Mouse (Mus musculus) midbrain, postnatal 0 days (tissue): Measurements from ENCODE around the gene Macf1. TPM values are rescaled to one million over a fixed set of nuclear protein-coding genes. Genes with fewer than 3 reads are reported as not detected.
A peak's percentile ranks its signal among the peaks of the same experiment; 100 is the strongest.

Experiments
- ATAC-seq: fragments of 200-750 bp; cut with Nextera tagmentation; 2 replicates; pipeline ENCODE4 v1.8.0; 2017; ENCODE audit warnings: moderate number of reproducible peaks, mild to moderate bottlenecking, moderate TSS enrichment, moderate library complexity; ENCODE audit not compliant: low FRiP score
- DNase-seq: peaks from one replicate; pipeline ENCODE4 v3.0.0-alpha.2; 2015; ENCODE audit warnings: low spot score
- H3K27ac ChIP-seq: fragments of 300-500 bp; sonication (generic); 2 replicates; pipeline ENCODE4 v1.5.1; 2014; ENCODE audit warnings: low read depth, mild to moderate bottlenecking, low read length, mixed read lengths
- H3K27me3 ChIP-seq: fragments of 300-500 bp; sonication (generic); 2 replicates; pipeline ENCODE4 v1.6.1; 2014; ENCODE audit warnings: low read length, control low read depth, mixed read lengths; ENCODE audit not compliant: insufficient read depth
- H3K36me3 ChIP-seq: fragments of 300-500 bp; sonication (generic); 2 replicates; pipeline ENCODE4 v1.6.1; 2014; ENCODE audit warnings: low read length, control low read depth, mixed read lengths; ENCODE audit not compliant: insufficient read depth
- H3K4me1 ChIP-seq: fragments of 300-500 bp; sonication (generic); 2 replicates; pipeline ENCODE4 v1.6.1; 2014; ENCODE audit warnings: mild to moderate bottlenecking, control low read depth, antibody characterized with exemption, low read length, mixed read lengths; ENCODE audit not compliant: insufficient read depth
- H3K4me2 ChIP-seq: fragments of 300-500 bp; sonication (generic); 2 replicates; pipeline ENCODE4 v1.6.1; 2014; ENCODE audit warnings: low read depth, mild to moderate bottlenecking, low read length, mixed read lengths; ENCODE audit not compliant: poor library complexity, severe bottlenecking
- H3K4me3 ChIP-seq: fragments of 300-500 bp; sonication (generic); 2 replicates; pipeline ENCODE4 v1.5.1; 2014; ENCODE audit warnings: low read depth, mild to moderate bottlenecking, low read length, moderate library complexity
- H3K9ac ChIP-seq: fragments of 300-500 bp; sonication (generic); replicated peaks from 2 replicates; pipeline ENCODE4 v1.6.1; 2014; ENCODE audit warnings: mild to moderate bottlenecking, low read length, moderate library complexity, mixed read lengths; ENCODE audit not compliant: poor library complexity, severe bottlenecking
- H3K9me3 ChIP-seq: fragments of 300-500 bp; sonication (generic); 2 replicates; pipeline ENCODE4 v1.6.1; 2016; ENCODE audit warnings: low read length, control low read depth
- CTCF ChIP-seq: IDR thresholded peaks from 2 replicates; pipeline ENCODE4 v1.5.1; 2016; ENCODE audit warnings: antibody characterized with exemption, mild to moderate bottlenecking
- WGBS: fragments of 180-500 bp; shearing (Covaris S2); extraction: QIAGEN DNeasy Blood & Tissue Kit; methylation state at CpG from one replicate; pipeline ENCODE4 v1.1.7; 2014; 5-methylcytosine and 5-hydroxymethylcytosine counted together
- microRNA-seq: library from miRNA; unstranded; fragments of <30 nt; microRNA quantifications from one replicate; pipeline ENCODE4, GENCODE M21; 2016; ENCODE audit warnings: borderline number of aligned reads
- polyA plus RNA-seq: library from polyadenylated mRNA; unstranded; fragments of >200 nt; fragmentation: Nextera tagmentation; extraction: Ambion mirVana; gene quantifications from 2 replicates; pipeline ENCODE4 v1.2.1, GENCODE M21; 2015
- total RNA-seq: library from RNA; depleted of rRNA; stranded (reverse); fragments of >200 nt; gene quantifications from 2 replicates; pipeline ENCODE4 v1.2.3, GENCODE M21; 2014; rRNA removed

Macf1 gene
- total and polyA plus RNA-seq, 2 experiments from 2014 or later, result 73.3 to 338 TPM

DNA sequence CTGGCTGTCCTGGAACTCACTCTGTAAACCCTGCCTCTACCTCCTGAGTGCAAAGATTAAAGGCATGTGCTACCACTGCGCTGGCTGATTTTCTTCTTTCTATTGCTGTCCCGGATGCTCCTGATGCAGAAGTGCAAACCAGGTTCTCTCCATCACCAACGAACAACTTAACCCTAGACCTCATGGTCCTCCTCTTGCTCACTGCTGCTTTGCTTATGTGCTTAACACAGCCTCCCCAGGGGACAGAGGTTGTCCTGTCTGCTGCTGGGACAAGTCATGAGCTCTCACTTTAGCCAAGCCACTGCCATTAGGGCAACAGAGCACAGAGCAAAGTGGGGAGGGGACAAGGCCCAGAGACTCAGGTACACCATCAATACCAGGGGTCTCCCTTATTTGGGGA is 369.7 kb downstream of the Macf1 start:
- WGBS, result 89% methylated on average over 3 of the region's 3 CpGs
- ATAC-seq, result no peak
- Histone ChIP-seq H3K9ac (no peak overlapping the region), H3K4me1 (no peaks in the 10 kb centered on the region), H3K27ac (no peak overlapping the region), H3K9me3 (no peaks in the 10 kb centered on the region), H3K4me2 (no peak overlapping the region), H3K27me3 (no peaks in the 10 kb centered on the region), H3K36me3 (no peaks in the 10 kb centered on the region), H3K4me3 (no peak overlapping the region)
- DNase-seq, result no peak
- no peak for TF ChIP-seq CTCF

DNA sequence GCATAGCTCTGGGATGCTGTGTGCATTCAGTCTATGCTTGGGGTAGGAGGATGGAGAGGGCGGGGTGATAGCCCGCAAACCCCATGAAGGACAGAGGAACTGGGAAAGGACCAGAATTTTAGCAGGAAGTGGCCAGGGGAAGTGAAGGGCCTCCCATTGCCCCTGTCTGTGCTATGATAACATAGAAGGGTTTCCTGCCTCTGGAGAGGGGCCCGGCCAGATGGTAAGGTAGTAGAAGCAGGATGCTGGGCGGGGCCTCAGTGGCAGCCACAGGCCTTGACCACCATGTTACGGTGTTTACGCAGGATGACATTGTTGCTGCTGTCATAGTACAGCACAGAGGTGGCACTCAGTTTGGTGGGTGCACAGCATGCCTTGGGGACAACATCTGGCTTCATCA is 371.1 kb downstream of the Macf1 start:
- Histone ChIP-seq H3K4me1 (no peaks in the 10 kb centered on the region), H3K9me3 (no peaks in the 10 kb centered on the region), H3K27ac (no peak overlapping the region), H3K27me3 (no peaks in the 10 kb centered on the region), H3K9ac (no peak overlapping the region), H3K36me3 (no peaks in the 10 kb centered on the region), H3K4me2 (no peak overlapping the region), H3K4me3 (no peak overlapping the region)
- no peak for ATAC-seq
- WGBS, result 95% methylated on average over 6 of the region's 6 CpGs
- DNase-seq, result no peak
- TF ChIP-seq CTCF, result no peak

DNA sequence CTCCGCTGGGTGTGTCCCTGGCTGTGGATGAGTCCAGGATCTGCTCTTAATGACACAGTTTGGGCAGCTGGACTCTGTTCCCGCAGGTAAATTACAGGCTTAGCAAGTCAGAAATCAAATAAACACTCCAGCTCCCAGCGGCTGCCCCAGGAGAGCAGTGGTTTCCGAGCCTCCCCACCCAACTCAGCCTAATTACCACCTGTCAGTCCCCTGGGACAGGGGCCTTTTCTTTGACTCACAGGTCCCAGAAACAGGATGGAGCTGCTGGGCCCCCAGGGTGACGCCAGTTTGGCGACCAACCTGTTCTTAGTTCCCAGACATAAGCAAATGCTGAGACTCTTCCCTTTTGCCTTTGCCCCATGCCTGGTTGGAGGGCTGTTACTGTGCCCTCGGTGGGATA is 372.3 kb downstream of the Macf1 start:
- DNase-seq, result no peak
- no peaks in the 10 kb centered on the region for H3K4me1 ChIP-seq
- H3K9me3 ChIP-seq, result no peaks in the 10 kb centered on the region
- 94% methylated on average over 7 of the region's 7 CpGs for WGBS
- ATAC-seq, result no peak
- H3K27me3 ChIP-seq, result no peaks in the 10 kb centered on the region
- no peak overlapping the region for H3K9ac ChIP-seq
- TF ChIP-seq CTCF, result no peak
- no peak overlapping the region for H3K4me2 ChIP-seq
- H3K36me3 ChIP-seq, result 0 out of 2 replicates have a peak, but pooled peaks cover under 1% of the 10 kb centered on the region
- H3K27ac ChIP-seq, result no peak overlapping the region
- H3K4me3 ChIP-seq, result no peak overlapping the region

DNA sequence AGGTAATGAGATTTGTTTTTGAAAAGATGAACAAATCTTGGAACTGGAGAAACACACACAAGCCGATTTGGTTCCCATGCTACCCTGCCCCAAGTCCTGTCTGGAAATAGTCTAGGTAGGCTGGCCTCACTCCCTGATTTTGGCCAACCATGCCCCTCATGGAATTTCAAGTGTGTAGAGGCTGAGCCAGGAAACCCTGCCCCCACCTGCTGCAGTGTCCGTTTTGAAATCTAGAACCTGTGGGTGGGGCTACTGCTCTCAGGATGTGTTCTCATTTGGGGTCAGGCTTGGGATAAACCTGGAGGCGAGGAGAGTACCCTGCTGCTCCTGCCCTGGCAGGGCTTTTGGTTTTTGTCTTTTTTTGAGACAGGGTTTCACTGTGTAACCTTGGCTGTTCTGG is 375.9 kb downstream of the Macf1 start:
- TF ChIP-seq CTCF, result no peak
- WGBS, result 58% methylated on average over 3 of the region's 3 CpGs
- Histone ChIP-seq H3K27me3 (no peaks in the 10 kb centered on the region), H3K4me1 (no peaks in the 10 kb centered on the region), H3K36me3 (peaks cover 4% of the 10 kb centered on the region), H3K9me3 (no peaks in the 10 kb centered on the region), H3K9ac (no peak overlapping the region), H3K4me3 (no peak overlapping the region), H3K4me2 (no peak overlapping the region), H3K27ac (no peak overlapping the region)
- ATAC-seq, result no peak
- DNase-seq, result no peak

DNA sequence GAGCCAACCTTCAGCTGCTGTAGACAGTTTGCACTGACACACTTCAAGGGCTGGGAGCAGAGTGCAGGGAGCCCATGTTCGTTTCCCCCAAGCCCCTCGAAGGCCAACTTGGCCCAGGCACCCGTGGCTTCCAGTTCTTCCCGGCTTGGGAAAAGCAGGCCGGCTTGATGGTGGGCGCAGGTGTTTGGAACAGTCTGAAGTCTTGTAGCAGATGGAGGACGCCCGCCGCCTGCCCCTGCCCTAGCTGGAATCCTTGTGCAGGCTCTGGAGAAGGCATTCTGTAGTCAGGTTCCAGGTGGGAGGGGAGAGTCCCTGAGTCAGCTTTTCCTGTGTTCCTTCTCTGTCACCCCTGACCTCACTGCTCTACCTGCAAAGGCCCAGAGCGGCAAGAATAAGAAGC is 377.2 kb downstream of the Macf1 start:
- no peaks in the 10 kb centered on the region for H3K27me3 ChIP-seq
- ATAC-seq, result no peak
- TF ChIP-seq CTCF, result no peak
- no peak overlapping the region for H3K4me3 ChIP-seq
- 88% methylated on average over 10 of the region's 10 CpGs for WGBS
- H3K27ac ChIP-seq, result no peak overlapping the region
- H3K9ac ChIP-seq, result no peak overlapping the region
- H3K36me3 ChIP-seq, result peaks cover 14% of the 10 kb centered on the region
- no peak overlapping the region for H3K4me2 ChIP-seq
- no peaks in the 10 kb centered on the region for H3K4me1 ChIP-seq
- DNase-seq, result peak; percentile 19
- H3K9me3 ChIP-seq, result no peaks in the 10 kb centered on the region

DNA sequence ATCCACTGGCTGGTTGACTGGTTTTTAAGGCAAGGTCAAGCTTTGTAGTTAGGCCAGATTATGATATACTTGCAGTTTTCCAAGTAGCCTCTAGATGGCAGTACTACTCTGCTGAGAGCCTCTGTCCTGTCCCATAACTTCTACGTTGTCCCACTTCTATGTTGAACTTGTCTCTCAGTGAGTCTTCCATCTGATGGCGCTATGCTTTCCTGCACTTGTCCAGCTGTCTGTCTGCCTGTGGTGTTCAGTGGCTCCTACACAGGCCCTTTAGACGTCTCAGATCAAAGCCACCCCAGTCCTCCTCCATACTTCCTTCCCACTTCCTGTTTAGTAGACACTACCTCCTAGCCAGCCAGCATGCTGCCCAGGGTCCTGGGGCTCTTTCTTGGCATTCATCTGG is 378.4 kb downstream of the Macf1 start:
- TF ChIP-seq CTCF, result peak; percentile 80
- H3K4me1 ChIP-seq, result no peaks in the 10 kb centered on the region
- peaks cover 18% of the 10 kb centered on the region for H3K36me3 ChIP-seq
- no peak overlapping the region for H3K9ac ChIP-seq
- H3K4me2 ChIP-seq, result no peak overlapping the region
- no peaks in the 10 kb centered on the region for H3K27me3 ChIP-seq
- H3K4me3 ChIP-seq, result no peak overlapping the region
- WGBS, result 43% methylated on average over 3 of the region's 3 CpGs
- no peaks in the 10 kb centered on the region for H3K9me3 ChIP-seq
- DNase-seq, result peak; percentile 68
- no peak overlapping the region for H3K27ac ChIP-seq
- ATAC-seq, result peak; percentile 24; the same call in 1 of the 2 replicates

Small RNA genes within 50 kb of the gene (microRNA-seq; reads per million reads assigned to microRNA genes)
- gene Mir6398, result not detected

Other genes starting within 250 kb of the Macf1 start
- gene Ndufs5, start 33.8 kb upstream of the Macf1 start, total RNA-seq, result 141 and 145 TPM in 2 replicates
- 588 and 616 TPM in 2 replicates for gene Ndufs5, start 33.8 kb upstream of the Macf1 start, polyA plus RNA-seq
- gene Akirin1, start 66.0 kb upstream of the Macf1 start, total RNA-seq, result 60.5 and 72.6 TPM in 2 replicates
- 80.2 and 91.5 TPM in 2 replicates for gene Akirin1, start 66.0 kb upstream of the Macf1 start, polyA plus RNA-seq
- 1.2 and 2.2 TPM in 2 replicates for gene Rhbdl2, start 103.5 kb upstream of the Macf1 start, total RNA-seq
- 1.4 and 1.5 TPM in 2 replicates for gene Rhbdl2, start 103.5 kb upstream of the Macf1 start, polyA plus RNA-seq
- gene 4933427I04Rik, start 175.3 kb upstream of the Macf1 start, total RNA-seq, result not detected in 2 replicates
- 0.06 TPM in 1 of 2 replicates, not detected in the other for gene 4933427I04Rik, start 175.3 kb upstream of the Macf1 start, polyA plus RNA-seq
- 6.7 and 6.8 TPM in 2 replicates for gene Mycbp, start 220.5 kb upstream of the Macf1 start, total RNA-seq
- gene Mycbp, start 220.5 kb upstream of the Macf1 start, polyA plus RNA-seq, result 34.9 and 46.6 TPM in 2 replicates
- 38.1 and 55.7 TPM in 2 replicates for gene Rragc, start 233.1 kb upstream of the Macf1 start, total RNA-seq
- 39.3 and 41.9 TPM in 2 replicates for gene Rragc, start 233.1 kb upstream of the Macf1 start, polyA plus RNA-seq
- not detected in 2 replicates for gene 4930535I16Rik, start 233.7 kb upstream of the Macf1 start, total RNA-seq
- not detected in 2 replicates for gene 4930535I16Rik, start 233.7 kb upstream of the Macf1 start, polyA plus RNA-seq